In genomic region chr1:83101891-83102290, GRCm38 (mm10) we compare ENCODE assay signal across 13 mouse cellular contexts. TPM values are rescaled to one million over a fixed set of nuclear protein-coding genes. Genes with fewer than 3 reads are reported as not detected.
DNase-seq lines count a peak whose midpoint lies in the region; ATAC-seq lines count a peak whose summit lies in the region.
"Had no signal": no experiment of that assay in that cellular context is flagged by ENCODE, and none has a peak within 500 bp of the region (broad histone marks: within the 10 kb centered on the region; RNA-seq: fewer than 3 reads in every experiment).

No protein-coding gene starts in this region.

- no peak overlapping the region for H3K4me2 ChIP-seq in neural tube, embryonic 13.5 days
- no peak overlapping the region for H3K4me2 ChIP-seq in neural tube, embryonic 15.5 days
- no peak overlapping the region for H3K4me2 ChIP-seq in forebrain, embryonic 13.5 days
- H3K4me2 ChIP-seq: heart, embryonic 13.5 days; neural tube, embryonic 12.5 days had no signal

- intact Hi-C loops in gastrocnemius, postnatal 14 days (cut with DNase I; ENCODE audit: low total_unique reads): no loop called here
- intact Hi-C loops in gastrocnemius, postnatal 36 days (cut with DNase I): no loop called here

- H3K4me3 ChIP-seq in neural tube, embryonic 13.5 days: no peak overlapping the region
- H3K4me3 ChIP-seq in neural tube, embryonic 15.5 days (replicated peaks): no peak overlapping the region
- H3K4me3 ChIP-seq in forebrain, embryonic 13.5 days: no peak overlapping the region
- H3K4me3 ChIP-seq: heart, embryonic 13.5 days; neural tube, embryonic 12.5 days had no signal

- no peaks in the 10 kb centered on the region for H3K9me3 ChIP-seq in neural tube, embryonic 13.5 days
- no peaks in the 10 kb centered on the region for H3K9me3 ChIP-seq in neural tube, embryonic 15.5 days (replicated peaks)
- H3K9me3 ChIP-seq in forebrain, embryonic 13.5 days (replicated peaks): no peaks in the 10 kb centered on the region
- H3K9me3 ChIP-seq: heart, embryonic 13.5 days; neural tube, embryonic 12.5 days had no signal

- H3K9ac ChIP-seq in neural tube, embryonic 13.5 days: no peak overlapping the region
- H3K9ac ChIP-seq in neural tube, embryonic 15.5 days (replicated peaks): no peak overlapping the region
- no peak overlapping the region for H3K9ac ChIP-seq in forebrain, embryonic 13.5 days
- H3K9ac ChIP-seq: heart, embryonic 13.5 days; neural tube, embryonic 12.5 days had no signal

- H3K36me3 ChIP-seq in neural tube, embryonic 13.5 days: no peaks in the 10 kb centered on the region
- H3K36me3 ChIP-seq in neural tube, embryonic 15.5 days: no peaks in the 10 kb centered on the region
- H3K36me3 ChIP-seq in forebrain, embryonic 13.5 days (ENCODE audit: poor library complexity, severe bottlenecking): no peaks in the 10 kb centered on the region
- H3K36me3 ChIP-seq: heart, embryonic 13.5 days; neural tube, embryonic 12.5 days had no signal

- no peaks in the 10 kb centered on the region for H3K27me3 ChIP-seq in neural tube, embryonic 13.5 days
- H3K27me3 ChIP-seq in neural tube, embryonic 15.5 days (replicated peaks): no peaks in the 10 kb centered on the region
- H3K27me3 ChIP-seq in forebrain, embryonic 13.5 days: no peaks in the 10 kb centered on the region
- H3K27me3 ChIP-seq: heart, embryonic 13.5 days; neural tube, embryonic 12.5 days had no signal

- DNase-seq in gastrocnemius, postnatal 14 days: peak; percentile 12
- no peak for DNase-seq in gastrocnemius, postnatal 36 days
- DNase-seq in lung, postnatal 14 days: peak; percentile 5
- no peak for DNase-seq in urinary bladder, adult 2 months (ENCODE audit: low spot score)
- DNase-seq: cerebellum, postnatal 36 days had no signal

- H3K27ac ChIP-seq in neural tube, embryonic 13.5 days (replicated peaks): no peak overlapping the region
- no peak overlapping the region for H3K27ac ChIP-seq in neural tube, embryonic 15.5 days (replicated peaks)
- no peak overlapping the region for H3K27ac ChIP-seq in forebrain, embryonic 13.5 days
- H3K27ac ChIP-seq: heart, embryonic 13.5 days; macrophage; neural tube, embryonic 12.5 days had no signal

- WGBS in neural tube, embryonic 13.5 days: 42% methylated on average over 3 of the region's 3 CpGs
- 28% methylated on average over 3 of the region's 3 CpGs for WGBS in neural tube, embryonic 15.5 days
- 29% methylated on average over 3 of the region's 3 CpGs for WGBS in forebrain, embryonic 13.5 days

- H3K4me1 ChIP-seq in neural tube, embryonic 13.5 days (replicated peaks): peaks cover 9% of the 10 kb centered on the region
- H3K4me1 ChIP-seq in neural tube, embryonic 15.5 days: peaks cover 8% of the 10 kb centered on the region
- H3K4me1 ChIP-seq in forebrain, embryonic 13.5 days: peaks cover 6% of the 10 kb centered on the region
- H3K4me1 ChIP-seq: neural tube, embryonic 12.5 days had no signal

- peak; percentile 63; the same call in 1 of the 2 replicates for ATAC-seq in neural tube, embryonic 13.5 days (ENCODE audit: low read depth)
- no peak for ATAC-seq in neural tube, embryonic 15.5 days (ENCODE audit: low FRiP score)
- ATAC-seq in forebrain, embryonic 13.5 days: peak; percentile 57; the same call in 1 of the 2 replicates

RNA-seq across cellular contexts. Expression of gene Ccl20, which starts 14.7 kb away (rescaled TPM):
- total RNA-seq in gastrocnemius, postnatal 14 days (2021): not detected
- total RNA-seq in gastrocnemius, postnatal 36 days (2021): not detected
- polyA plus RNA-seq in neural tube, embryonic 13.5 days (2015; fragmentation: Nextera tagmentation; extraction: Ambion mirVana): not detected in 2 replicates
- 0.49 TPM in 1 of 2 replicates, not detected in the other for polyA plus RNA-seq in neural tube, embryonic 15.5 days (2015; fragmentation: Nextera tagmentation; extraction: Ambion mirVana)
- not detected in 2 replicates for polyA plus RNA-seq in forebrain, embryonic 13.5 days (2015; fragmentation: Nextera tagmentation; extraction: Ambion mirVana)
- polyA plus RNA-seq in urinary bladder, adult 2 months (2012; rRNA removed): not detected in 2 replicates
- total RNA-seq: left cerebral cortex, postnatal 10 days had no signal
- polyA plus RNA-seq: macrophage; neural tube, embryonic 12.5 days; spleen, adult 2 months had no signal

RNA-seq across cellular contexts. Expression of gene Krtap28-13, which starts 41.2 kb away (rescaled TPM):
- total RNA-seq in gastrocnemius, postnatal 14 days (2021): not detected
- total RNA-seq in gastrocnemius, postnatal 36 days (2021): not detected
- polyA plus RNA-seq in neural tube, embryonic 13.5 days (2015; fragmentation: Nextera tagmentation; extraction: Ambion mirVana): not detected in 2 replicates
- polyA plus RNA-seq in neural tube, embryonic 15.5 days (2015; fragmentation: Nextera tagmentation; extraction: Ambion mirVana): not detected in 2 replicates
- not detected in 2 replicates for polyA plus RNA-seq in forebrain, embryonic 13.5 days (2015; fragmentation: Nextera tagmentation; extraction: Ambion mirVana)
- polyA plus RNA-seq in urinary bladder, adult 2 months (2012; rRNA removed): not detected in 2 replicates
- total RNA-seq: left cerebral cortex, postnatal 10 days had no signal
- polyA plus RNA-seq: heart, embryonic 13.5 days; macrophage; neural tube, embryonic 12.5 days; spleen, adult 2 months had no signal

RNA-seq across cellular contexts. Expression of gene A030005K14Rik, which starts 42.7 kb away (rescaled TPM):
- not detected for total RNA-seq in gastrocnemius, postnatal 14 days (2021)
- total RNA-seq in gastrocnemius, postnatal 36 days (2021): not detected
- polyA plus RNA-seq in neural tube, embryonic 13.5 days (2015; fragmentation: Nextera tagmentation; extraction: Ambion mirVana): not detected in 2 replicates
- polyA plus RNA-seq in neural tube, embryonic 15.5 days (2015; fragmentation: Nextera tagmentation; extraction: Ambion mirVana): not detected in 2 replicates
- polyA plus RNA-seq in forebrain, embryonic 13.5 days (2015; fragmentation: Nextera tagmentation; extraction: Ambion mirVana): not detected in 2 replicates
- polyA plus RNA-seq in urinary bladder, adult 2 months (2012; rRNA removed): not detected in 2 replicates
- total RNA-seq: left cerebral cortex, postnatal 10 days had no signal
- polyA plus RNA-seq: heart, embryonic 13.5 days; macrophage; neural tube, embryonic 12.5 days; spleen, adult 2 months had no signal

RNA-seq across cellular contexts. Expression of gene Gm47969, which starts 57.2 kb away (rescaled TPM):
- total RNA-seq in gastrocnemius, postnatal 14 days (2021): not detected
- total RNA-seq in gastrocnemius, postnatal 36 days (2021): not detected
- polyA plus RNA-seq in neural tube, embryonic 13.5 days (2015; fragmentation: Nextera tagmentation; extraction: Ambion mirVana): not detected in 2 replicates
- not detected in 2 replicates for polyA plus RNA-seq in neural tube, embryonic 15.5 days (2015; fragmentation: Nextera tagmentation; extraction: Ambion mirVana)
- polyA plus RNA-seq in forebrain, embryonic 13.5 days (2015; fragmentation: Nextera tagmentation; extraction: Ambion mirVana): not detected in 2 replicates
- not detected in 2 replicates for polyA plus RNA-seq in urinary bladder, adult 2 months (2012; rRNA removed)
- total RNA-seq: left cerebral cortex, postnatal 10 days had no signal
- polyA plus RNA-seq: heart, embryonic 13.5 days; macrophage; neural tube, embryonic 12.5 days; spleen, adult 2 months had no signal

RNA-seq across cellular contexts. Expression of gene Daw1, which starts 57.7 kb away (rescaled TPM):
- total RNA-seq in gastrocnemius, postnatal 14 days (2021): not detected
- total RNA-seq in gastrocnemius, postnatal 36 days (2021): not detected
- polyA plus RNA-seq in neural tube, embryonic 13.5 days (2015; fragmentation: Nextera tagmentation; extraction: Ambion mirVana): 0.28 and 0.48 TPM in 2 replicates
- polyA plus RNA-seq in neural tube, embryonic 15.5 days (2015; fragmentation: Nextera tagmentation; extraction: Ambion mirVana): 1.2 and 1.4 TPM in 2 replicates
- 0.54 and 0.89 TPM in 2 replicates for polyA plus RNA-seq in forebrain, embryonic 13.5 days (2015; fragmentation: Nextera tagmentation; extraction: Ambion mirVana)
- 2.5 and 4.4 TPM in 2 replicates for polyA plus RNA-seq in urinary bladder, adult 2 months (2012; rRNA removed)
- polyA plus RNA-seq: heart, embryonic 13.5 days; macrophage; neural tube, embryonic 12.5 days; spleen, adult 2 months had no signal

Comparison
In these comparisons a context has a peak if more than half of its experiments do, and no peak if none do; other contexts are left out.
1. DNase-seq: peak in gastrocnemius, postnatal 14 days (single experiment) and lung, postnatal 14 days (single experiment); none in gastrocnemius, postnatal 36 days (0 of 2) and urinary bladder, adult 2 months (single experiment).